ENCODE assay signal across 23 mouse cellular contexts in genomic region chr10:52578238-52578832, GRCm38 (mm10).
A peak's percentile ranks its signal among the peaks of the same experiment; 100 is the strongest.
DNase-seq lines count a peak whose midpoint lies in the region; ATAC-seq and TF ChIP-seq lines count a peak whose summit lies in the region.
"Had no signal": no experiment of that assay in that cellular context is flagged by ENCODE, and none has a peak within 500 bp of the region (broad histone marks: within the 10 kb centered on the region; RNA-seq: fewer than 3 reads in every experiment).

No protein-coding gene starts in this region.

- H3K4me1 ChIP-seq in hindbrain, embryonic 11.5 days (replicated peaks; ENCODE audit: control insufficient read depth, insufficient read depth, low read length): no peaks in the 10 kb centered on the region
- peaks cover 14% of the 10 kb centered on the region for H3K4me1 ChIP-seq in hindbrain, embryonic 10.5 days (replicated peaks)
- H3K4me1 ChIP-seq in neural tube, embryonic 12.5 days: no peaks in the 10 kb centered on the region
- no peaks in the 10 kb centered on the region for H3K4me1 ChIP-seq in neural tube, embryonic 14.5 days (ENCODE audit: control insufficient read depth, insufficient read depth, low read length)
- H3K4me1 ChIP-seq in stomach, postnatal 0 days (replicated peaks; ENCODE audit: control insufficient read depth, insufficient read depth): no peaks in the 10 kb centered on the region
- H3K4me1 ChIP-seq: embryonic facial prominence, embryonic 12.5 days; heart, embryonic 15.5 days; liver, embryonic 13.5 days had no signal

- no peaks in the 10 kb centered on the region for H3K27me3 ChIP-seq in hindbrain, embryonic 11.5 days (ENCODE audit: control insufficient read depth, insufficient read depth, low read length)
- H3K27me3 ChIP-seq in hindbrain, embryonic 10.5 days (ENCODE audit: insufficient read depth, poor library complexity, severe bottlenecking): no peaks in the 10 kb centered on the region
- H3K27me3 ChIP-seq in neural tube, embryonic 12.5 days (replicated peaks): no peaks in the 10 kb centered on the region
- no peaks in the 10 kb centered on the region for H3K27me3 ChIP-seq in neural tube, embryonic 14.5 days (ENCODE audit: control insufficient read depth, insufficient read depth, low read length)
- no peaks in the 10 kb centered on the region for H3K27me3 ChIP-seq in stomach, postnatal 0 days (ENCODE audit: control insufficient read depth, insufficient read depth, low read length)
- H3K27me3 ChIP-seq: embryonic facial prominence, embryonic 12.5 days; heart, embryonic 15.5 days; liver, embryonic 13.5 days had no signal

- H3K9me3 ChIP-seq in hindbrain, embryonic 11.5 days (ENCODE audit: control insufficient read depth, low read length): no peaks in the 10 kb centered on the region
- no peaks in the 10 kb centered on the region for H3K9me3 ChIP-seq in hindbrain, embryonic 10.5 days
- H3K9me3 ChIP-seq in neural tube, embryonic 12.5 days: no peaks in the 10 kb centered on the region
- no peaks in the 10 kb centered on the region for H3K9me3 ChIP-seq in neural tube, embryonic 14.5 days (ENCODE audit: control insufficient read depth, low read length)
- no peaks in the 10 kb centered on the region for H3K9me3 ChIP-seq in stomach, postnatal 0 days (ENCODE audit: control insufficient read depth, low read length)
- H3K9me3 ChIP-seq: embryonic facial prominence, embryonic 12.5 days; heart, embryonic 15.5 days; liver, embryonic 13.5 days had no signal

- H3K27ac ChIP-seq in hindbrain, embryonic 11.5 days (ENCODE audit: low read depth, low read length): no peak overlapping the region
- no peak overlapping the region for H3K27ac ChIP-seq in hindbrain, embryonic 10.5 days
- H3K27ac ChIP-seq in neural tube, embryonic 12.5 days: no peak overlapping the region
- no peak overlapping the region for H3K27ac ChIP-seq in neural tube, embryonic 14.5 days (ENCODE audit: low read depth, low read length)
- H3K27ac ChIP-seq in stomach, postnatal 0 days (replicated peaks): no peak overlapping the region
- H3K27ac ChIP-seq: embryonic facial prominence, embryonic 12.5 days; gastrocnemius, adult 2 months; heart, embryonic 15.5 days; left cerebral cortex, adult 2 months; liver, embryonic 13.5 days had no signal

- TF ChIP-seq EP300 in stomach, postnatal 0 days (optimal IDR thresholded peaks at IDR 0.05): no peak

- no peak overlapping the region for H3K4me2 ChIP-seq in hindbrain, embryonic 11.5 days (replicated peaks; ENCODE audit: low read depth, low read length)
- H3K4me2 ChIP-seq in neural tube, embryonic 12.5 days (replicated peaks): no peak overlapping the region
- H3K4me2 ChIP-seq in neural tube, embryonic 14.5 days (ENCODE audit: low read depth, low read length): no peak overlapping the region
- no peak overlapping the region for H3K4me2 ChIP-seq in stomach, postnatal 0 days (replicated peaks; ENCODE audit: low read depth)
- H3K4me2 ChIP-seq: embryonic facial prominence, embryonic 12.5 days; heart, embryonic 15.5 days; liver, embryonic 13.5 days; lung, embryonic 14.5 days had no signal

- 73% methylated on average over 3 of the region's 3 CpGs for WGBS in hindbrain, embryonic 11.5 days
- 77% methylated on average over 3 of the region's 3 CpGs for WGBS in hindbrain, embryonic 10.5 days
- WGBS in neural tube, embryonic 12.5 days: 79% methylated on average over 3 of the region's 3 CpGs
- WGBS in neural tube, embryonic 14.5 days: 66% methylated on average over 3 of the region's 3 CpGs
- WGBS in stomach, postnatal 0 days: 73% methylated on average over 3 of the region's 3 CpGs

- no peak overlapping the region for H3K9ac ChIP-seq in hindbrain, embryonic 11.5 days (ENCODE audit: low read depth, low read length)
- no peak overlapping the region for H3K9ac ChIP-seq in neural tube, embryonic 12.5 days
- no peak overlapping the region for H3K9ac ChIP-seq in neural tube, embryonic 14.5 days (replicated peaks; ENCODE audit: low read depth, low read length)
- H3K9ac ChIP-seq in stomach, postnatal 0 days (ENCODE audit: low read length): no peak overlapping the region
- H3K9ac ChIP-seq: embryonic facial prominence, embryonic 12.5 days; heart, embryonic 15.5 days; liver, embryonic 13.5 days; lung, embryonic 14.5 days had no signal

- peak; percentile 4 for DNase-seq in hindbrain, embryonic 11.5 days (ENCODE audit: low spot score)
- no peak for DNase-seq in hindbrain, embryonic 10.5 days (ENCODE audit: low spot score)
- no peak for DNase-seq in neural tube, embryonic 10.5 days (ENCODE audit: extremely low spot score, low spot score)
- peak; percentile 2 for DNase-seq in forelimb bud, embryonic 11.5 days (ENCODE audit: low read depth, low spot score)
- DNase-seq in adrenal gland, postnatal 25 days: no peak
- no peak for DNase-seq in stomach, postnatal 0 days (ENCODE audit: low spot score)
- DNase-seq: adrenal gland, postnatal 36 days; cerebellum, adult 11-12 months; cerebellum, postnatal 25 days; gastrocnemius, adult 2 months; heart, postnatal 36 days; kidney, adult 18-20 months; layer of hippocampus, adult 9-11 months; liver, embryonic 13.5 days; lung, embryonic 14.5 days; right cerebral cortex, postnatal 25 days; spleen, adult 18-20 months had no signal

- peak; percentile 56 for ATAC-seq in hindbrain, embryonic 11.5 days (ENCODE audit: low FRiP score)
- peak; percentile 48; the same call in 1 of the 2 replicates for ATAC-seq in neural tube, embryonic 12.5 days (ENCODE audit: low FRiP score, low read depth)
- peak; percentile 28; the same call in 1 of the 2 replicates for ATAC-seq in neural tube, embryonic 14.5 days (ENCODE audit: low read depth)
- ATAC-seq in stomach, postnatal 0 days (ENCODE audit: low FRiP score, low TSS enrichment): no peak
- ATAC-seq: inflammation-experienced regulatory T-cells, adult 6 months had no signal

- no peak overlapping the region for H3K4me3 ChIP-seq in hindbrain, embryonic 11.5 days (ENCODE audit: low read depth, low read length)
- H3K4me3 ChIP-seq in hindbrain, embryonic 10.5 days: no peak overlapping the region
- H3K4me3 ChIP-seq in neural tube, embryonic 12.5 days: no peak overlapping the region
- H3K4me3 ChIP-seq in neural tube, embryonic 14.5 days (ENCODE audit: low read depth, low read length): no peak overlapping the region
- H3K4me3 ChIP-seq in stomach, postnatal 0 days (ENCODE audit: low read depth, low read length): no peak overlapping the region
- H3K4me3 ChIP-seq: embryonic facial prominence, embryonic 12.5 days; gastrocnemius, adult 2 months; heart, embryonic 15.5 days; left cerebral cortex, adult 2 months; liver, embryonic 13.5 days had no signal

- H3K36me3 ChIP-seq in hindbrain, embryonic 11.5 days (ENCODE audit: control insufficient read depth, insufficient read depth, low read length): no peaks in the 10 kb centered on the region
- no peaks in the 10 kb centered on the region for H3K36me3 ChIP-seq in hindbrain, embryonic 10.5 days
- no peaks in the 10 kb centered on the region for H3K36me3 ChIP-seq in neural tube, embryonic 12.5 days
- no peaks in the 10 kb centered on the region for H3K36me3 ChIP-seq in neural tube, embryonic 14.5 days (ENCODE audit: control insufficient read depth, insufficient read depth, low read length)
- no peaks in the 10 kb centered on the region for H3K36me3 ChIP-seq in stomach, postnatal 0 days (ENCODE audit: control insufficient read depth, insufficient read depth, low read length)
- H3K36me3 ChIP-seq: embryonic facial prominence, embryonic 12.5 days; heart, embryonic 15.5 days; liver, embryonic 13.5 days had no signal

- no peak for TF ChIP-seq CTCF in stomach, postnatal 0 days (IDR thresholded peaks at IDR 0.05; ENCODE audit: low read depth)

Comparison
In these comparisons a context has a peak if more than half of its experiments do, and no peak if none do; other contexts are left out.
1. DNase-seq: peak in hindbrain, embryonic 11.5 days (single experiment) and forelimb bud, embryonic 11.5 days (single experiment); none in hindbrain, embryonic 10.5 days (single experiment), neural tube, embryonic 10.5 days (single experiment), adrenal gland, postnatal 25 days (single experiment) and stomach, postnatal 0 days (single experiment).